Mouse (Mus musculus) liver, adult 2 months (tissue): Measurements from ENCODE around the gene Tent5d. TPM values are rescaled to one million over a fixed set of nuclear protein-coding genes. Genes with fewer than 3 reads are reported as not detected.
A peak's percentile ranks its signal among the peaks of the same experiment; 100 is the strongest.

ENCODE experiments used
- DNase-seq: peaks from one replicate; pipeline ENCODE4 v3.0.0-alpha.2; 2011; ENCODE audit warnings: low read depth, low spot score; ENCODE audit errors: extremely low read depth
- H3K27ac ChIP-seq: fragments of 200-500 bp; replicated peaks from 2 replicates; pipeline ENCODE4 v1.5.1; 2012; ENCODE audit warnings: low read depth, mild to moderate bottlenecking, control low read depth, inconsistent platforms, low read length; ENCODE audit not compliant: insufficient read depth
- H3K27me3 ChIP-seq: fragments of 200-500 bp; 2 replicates; pipeline ENCODE4 v1.6.1; 2012; ENCODE audit warnings: mild to moderate bottlenecking, moderate library complexity, low read length, inconsistent platforms; ENCODE audit not compliant: control insufficient read depth, insufficient read depth
- H3K36me3 ChIP-seq: fragments of 200-500 bp; 2 replicates; pipeline ENCODE4 v1.6.1; 2012; ENCODE audit warnings: low read length, inconsistent platforms; ENCODE audit not compliant: control insufficient read depth, insufficient read depth
- H3K4me1 ChIP-seq: fragments of 200-500 bp; 2 replicates; pipeline ENCODE4 v1.6.1; 2011; ENCODE audit warnings: low read length; ENCODE audit not compliant: control insufficient read depth, insufficient read depth
- H3K4me3 ChIP-seq: fragments of 200-500 bp; 2 replicates; pipeline ENCODE4 v1.5.1; 2011; ENCODE audit warnings: low read depth, mild to moderate bottlenecking, control low read depth, low read length, moderate library complexity; ENCODE audit not compliant: insufficient read depth
- H3K79me2 ChIP-seq: fragments of 200-500 bp; 2 replicates; pipeline ENCODE4 v1.6.1; 2012; ENCODE audit warnings: inconsistent platforms, mild to moderate bottlenecking, low read length, moderate library complexity; ENCODE audit not compliant: control insufficient read depth, insufficient read depth
- H3K9ac ChIP-seq: fragments of 200-500 bp; 2 replicates; pipeline ENCODE4 v1.6.1; 2012; ENCODE audit warnings: low read depth, mild to moderate bottlenecking, control low read depth, inconsistent platforms, low read length
- CTCF ChIP-seq: fragments of 200-500 bp; IDR thresholded peaks from 2 replicates; pipeline ENCODE4 v1.5.1; 2011; ENCODE audit warnings: low read depth, low read length, control low read depth
- POLR2A ChIP-seq: fragments of 200-500 bp; IDR thresholded peaks from 2 replicates; pipeline ENCODE4 v1.6.1; 2011; ENCODE audit warnings: low read length, control low read depth; ENCODE audit not compliant: insufficient read depth; ENCODE audit errors: extremely low read depth
- WGBS: fragments of 180-500 bp; shearing (Covaris S2); methylation state at CpG from one replicate; pipeline ENCODE4 v1.1.7; 2018; 5-methylcytosine and 5-hydroxymethylcytosine counted together
- polyA plus RNA-seq: library from polyadenylated mRNA; depleted of rRNA; stranded (reverse); fragments of >200 nt; gene quantifications from 2 replicates; pipeline ENCODE4 v1.2.3, GENCODE M21; 2012; rRNA removed
- total RNA-seq: library from RNA; depleted of rRNA; stranded (reverse); fragments of >200 nt; gene quantifications from 2 replicates; pipeline ENCODE4 v1.2.3, GENCODE M21; 2014; rRNA removed

The Tent5d gene
- total RNA-seq, result not detected in 2 replicates
- polyA plus RNA-seq, result not detected in 2 replicates

GRCm38 (mm10) chrX:107792290-107792689 lies at the start of gene Tent5d:
TSS of gene Tent5d (plus strand) at chrX:107792590.
- H3K27me3 ChIP-seq, result no peaks in the 10 kb centered on the region
- no peak for TF ChIP-seq POLR2A
- no peak for TF ChIP-seq CTCF
- H3K9ac ChIP-seq, result no peak within 1 kb of the TSS
- no peaks in the 10 kb centered on the region for H3K79me2 ChIP-seq
- 88% methylated on average over 1 of the region's 1 CpGs for WGBS
- no peaks in the 10 kb centered on the region for H3K4me1 ChIP-seq
- no peak for DNase-seq
- H3K27ac ChIP-seq, result no peak within 1 kb of the TSS
- H3K4me3 ChIP-seq, result no peak within 1 kb of the TSS
- H3K36me3 ChIP-seq, result peaks cover 4% of the 10 kb centered on the region; the same call in 1 of the 2 replicates

DNA sequence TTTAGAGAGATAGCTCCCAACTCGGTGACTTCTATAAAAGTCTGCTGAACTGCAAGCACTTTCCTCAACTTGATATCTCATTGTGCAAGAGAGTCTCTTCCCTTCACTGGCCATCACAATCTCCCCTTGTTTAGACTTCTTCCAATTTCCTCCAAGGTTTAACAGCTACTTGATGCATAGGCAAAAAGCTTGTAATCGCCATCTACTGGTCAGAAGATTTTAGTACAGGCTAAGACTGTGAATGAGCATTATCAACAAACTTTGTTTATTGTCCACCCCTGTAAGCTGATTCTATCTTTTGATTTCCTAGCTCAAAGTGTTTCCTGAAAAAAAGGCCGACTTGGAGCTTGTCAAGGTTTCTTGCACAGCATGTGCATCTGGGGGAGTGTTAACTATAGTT lies 24.5 kb upstream of the Tent5d start:
- no peak for TF ChIP-seq POLR2A
- no peak for TF ChIP-seq CTCF
- no peak overlapping the region for H3K4me3 ChIP-seq
- H3K79me2 ChIP-seq, result no peaks in the 10 kb centered on the region
- no peaks in the 10 kb centered on the region for H3K36me3 ChIP-seq
- no peak overlapping the region for H3K27ac ChIP-seq
- no peak for DNase-seq
- no peaks in the 10 kb centered on the region for H3K27me3 ChIP-seq
- 7% methylated on average over 3 of the region's 3 CpGs for WGBS
- no peak overlapping the region for H3K9ac ChIP-seq
- H3K4me1 ChIP-seq, result no peaks in the 10 kb centered on the region

GRCm38 (mm10) chrX:107790136-107790535 lies 2.3 kb upstream of the Tent5d start:
- Histone ChIP-seq H3K9ac (no peak overlapping the region), H3K4me1 (no peaks in the 10 kb centered on the region), H3K27ac (no peak overlapping the region), H3K79me2 (no peaks in the 10 kb centered on the region), H3K4me3 (no peak overlapping the region), H3K27me3 (no peaks in the 10 kb centered on the region), H3K36me3 (peaks cover 4% of the 10 kb centered on the region; the same call in 1 of the 2 replicates)
- 12% methylated on average over 1 of the region's 1 CpGs for WGBS
- TF ChIP-seq POLR2A, result no peak
- no peak for TF ChIP-seq CTCF
- peak; percentile 36 for DNase-seq

GRCm38 (mm10) chrX:107790750-107791493 lies 1.5 kb upstream of the Tent5d start:
- DNase-seq, result no peak
- Histone ChIP-seq H3K36me3 (peaks cover 4% of the 10 kb centered on the region; the same call in 1 of the 2 replicates), H3K27me3 (no peaks in the 10 kb centered on the region), H3K4me3 (no peak overlapping the region), H3K9ac (no peak overlapping the region), H3K27ac (no peak overlapping the region), H3K4me1 (no peaks in the 10 kb centered on the region), H3K79me2 (no peaks in the 10 kb centered on the region)
- WGBS, result 29% methylated on average over 8 of the region's 8 CpGs
- no peak for TF ChIP-seq POLR2A
- no peak for TF ChIP-seq CTCF

DNA sequence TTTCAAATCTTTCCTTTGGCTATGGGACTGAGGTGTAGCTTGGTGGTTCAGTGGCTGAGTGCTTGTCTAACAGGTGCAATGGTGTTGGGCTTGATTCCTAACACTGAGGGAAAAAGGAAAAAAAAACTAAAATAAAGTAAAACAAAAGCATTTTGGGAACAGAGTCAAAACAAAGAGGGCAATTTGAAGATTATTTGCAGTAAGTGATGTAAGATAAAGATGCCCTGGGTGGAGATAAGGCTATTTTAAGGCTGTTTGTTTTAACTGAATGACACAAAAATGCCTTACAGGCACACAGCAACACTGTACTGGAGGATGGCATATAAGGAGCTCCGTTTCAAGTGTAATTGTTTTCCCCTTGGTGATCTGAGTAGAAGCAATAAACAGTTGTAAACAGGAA lies 3.4 kb downstream of the Tent5d start:
- H3K27me3 ChIP-seq, result no peaks in the 10 kb centered on the region
- peaks cover 4% of the 10 kb centered on the region; the same call in 1 of the 2 replicates for H3K36me3 ChIP-seq
- DNase-seq, result no peak
- H3K4me1 ChIP-seq, result no peaks in the 10 kb centered on the region
- WGBS, result 73% methylated on average over 1 of the region's 1 CpGs
- no peak overlapping the region for H3K4me3 ChIP-seq
- no peaks in the 10 kb centered on the region for H3K79me2 ChIP-seq
- no peak overlapping the region for H3K9ac ChIP-seq
- no peak for TF ChIP-seq CTCF
- TF ChIP-seq POLR2A, result no peak
- no peak overlapping the region for H3K27ac ChIP-seq

- 76% methylated on average over 2 of the region's 2 CpGs for WGBS
- Histone ChIP-seq H3K27ac (no peak overlapping the region), H3K27me3 (no peaks in the 10 kb centered on the region), H3K36me3 (peaks cover 4% of the 10 kb centered on the region; the same call in 1 of the 2 replicates), H3K4me1 (no peaks in the 10 kb centered on the region), H3K9ac (no peak overlapping the region), H3K4me3 (no peak overlapping the region), H3K79me2 (no peaks in the 10 kb centered on the region)
- TF ChIP-seq CTCF (no peak), POLR2A (no peak)
- DNase-seq, result no peak
These were observed 4.5 kb downstream of the Tent5d start for GRCm38 (mm10) chrX:107796919-107797318.
